Mouse (Mus musculus): ENCODE results near the gene Iqgap1. TPM values are rescaled to one million over a fixed set of nuclear protein-coding genes. Genes with fewer than 3 reads are reported as not detected.
A peak's percentile ranks its signal among the peaks of the same experiment; 100 is the strongest.

Gene Iqgap1
- total and polyA plus RNA-seq, 3 experiments = 20.6 to 87.9 (median 58.8) TPM

- peak; percentile 38; the same call in 1 of the 2 replicates for TF ChIP-seq TBP (IDR thresholded peaks at IDR 0.05; ENCODE audit: low read depth, low read length)
- TF ChIP-seq KAT2A (conservative IDR thresholded peaks at IDR 0.05; ENCODE audit: low read depth, low read length) = 0 out of 2 replicates have a peak, but pooled peaks have one; percentile 25
- no peak for TF ChIP-seq ZMIZ1 (IDR thresholded peaks at IDR 0.05; ENCODE audit: low read depth, low read length)
- peak in 1 of 2 experiments; percentile 57; a peak in 2 of 4 replicates for TF ChIP-seq POLR2A (IDR thresholded peaks at IDR 0.05; ENCODE audit: control insufficient read depth in 1 of 2, insufficient read depth in 1 of 2, low read depth in 1 of 2, low read length in 2 of 2, poor library complexity in 1 of 2)
- peak; percentile 33; the same call in 1 of the 2 replicates for TF ChIP-seq ELF1 (IDR thresholded peaks at IDR 0.05; ENCODE audit: low read depth, low read length)
- 0 out of 2 replicates have a peak, but pooled peaks have one; percentile 19 for TF ChIP-seq MAZ (IDR thresholded peaks at IDR 0.05; ENCODE audit: low read depth, low read length)
- no peak for TF ChIP-seq POLR2AphosphoS2 (IDR thresholded peaks at IDR 0.05; ENCODE audit: low read length)
- 0 out of 2 replicates have a peak, but pooled peaks have one; percentile 11 for TF ChIP-seq ETS1 (IDR thresholded peaks at IDR 0.05; ENCODE audit: low read depth, low read length)
- TF ChIP-seq MYC (IDR thresholded peaks at IDR 0.05; ENCODE audit: low read depth, low read length) = peak; percentile 33; the same call in 1 of the 2 replicates
- TF ChIP-seq HCFC1 (IDR thresholded peaks at IDR 0.05; ENCODE audit: low read depth, low read length) = peak; percentile 73
- TF ChIP-seq TCF12 (IDR thresholded peaks at IDR 0.05; ENCODE audit: low read depth, low read length) = 0 out of 2 replicates have a peak, but pooled peaks have one; percentile 12
- peak; percentile 31 for TF ChIP-seq NELFE (IDR thresholded peaks at IDR 0.05; ENCODE audit: low read depth, low read length)
- TF ChIP-seq ZKSCAN1 (IDR thresholded peaks at IDR 0.05; ENCODE audit: low read depth, low read length) = no peak
- no peak for TF ChIP-seq CHD2 (IDR thresholded peaks at IDR 0.05; ENCODE audit: low read length)
- TF ChIP-seq SIN3A (IDR thresholded peaks at IDR 0.05; ENCODE audit: low read length) = 0 out of 2 replicates have a peak, but pooled peaks have one; percentile 35
- TF ChIP-seq MYB (IDR thresholded peaks at IDR 0.05; ENCODE audit: low read depth, low read length) = no peak
- Histone ChIP-seq H3K27me3 (ENCODE audit: control insufficient read depth in 1 of 2, insufficient read depth in 2 of 2, low read length in 2 of 2) (no peaks in the 10 kb centered on the region), H3K36me3 (ENCODE audit: control insufficient read depth in 1 of 2, insufficient read depth in 2 of 2, low read length in 2 of 2) (peaks cover 0 to 5% of the 10 kb centered on the region in 2 experiments; a peak in 2 of 4 replicates), H3K4me3 (ENCODE audit: control insufficient read depth in 1 of 2, insufficient read depth in 1 of 2, low read depth in 2 of 2, low read length in 2 of 2) (peak overlapping the region; percentile 51 to 58), H3K27ac (ENCODE audit: control insufficient read depth, low read depth, low read length) (peak overlapping the region; percentile 24; the same call in 1 of the 2 replicates), H3K4me1 (ENCODE audit: control insufficient read depth in 1 of 2, insufficient read depth in 2 of 2, low read length in 2 of 2) (peaks cover 0 to 12% of the 10 kb centered on the region in 2 experiments; a peak in 3 of 4 replicates), H3K9ac (ENCODE audit: control insufficient read depth, low read depth, low read length, poor library complexity, severe bottlenecking) (peak overlapping the region; percentile 62), H3K79me2 (ENCODE audit: control insufficient read depth, insufficient read depth, low read length, poor library complexity) (no peaks in the 10 kb centered on the region), H3K9me3 (replicated peaks; ENCODE audit: insufficient read depth, low read length) (no peaks in the 10 kb centered on the region)
- peak; percentile 69 for DNase-seq (ENCODE audit: low read depth, low spot score)
These were observed 20.9 kb upstream of the Iqgap1 start for GRCm38 (mm10) chr7:80846709-80847108.

DNA sequence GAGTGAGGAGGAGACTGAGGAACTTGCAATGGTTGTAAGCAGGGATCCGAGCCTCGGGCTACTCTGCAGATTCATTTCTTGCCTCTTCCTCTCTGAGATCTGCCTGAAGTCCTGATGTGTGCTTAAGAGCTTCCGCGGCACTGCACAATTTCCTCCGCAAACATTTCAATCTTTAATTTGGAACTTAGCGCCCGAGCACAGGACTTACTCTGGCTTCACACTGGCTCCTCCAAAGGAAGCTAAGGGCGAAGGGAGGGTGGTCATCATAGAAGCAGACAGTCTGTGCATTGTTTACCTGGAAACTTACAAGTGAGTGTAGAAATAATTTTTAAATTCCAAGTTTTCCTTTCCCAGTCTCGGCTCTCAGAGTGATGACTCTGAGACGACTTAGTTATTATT lies 20.5 kb upstream of the Iqgap1 start:
- no peak for DNase-seq (ENCODE audit: low read depth, low spot score)
- no peak overlapping the region for H3K27ac ChIP-seq (ENCODE audit: control insufficient read depth, low read depth, low read length)
- H3K9ac ChIP-seq (ENCODE audit: control insufficient read depth, low read depth, low read length, poor library complexity, severe bottlenecking) = peak overlapping the region; percentile 62

More for the DNA sequence above, 20.5 kb upstream of the Iqgap1 start:
- Histone ChIP-seq H3K4me3 (ENCODE audit: control insufficient read depth in 1 of 2, insufficient read depth in 1 of 2, low read depth in 2 of 2, low read length in 2 of 2) (peak overlapping the region; percentile 51 to 58), H3K27me3 (ENCODE audit: control insufficient read depth in 1 of 2, insufficient read depth in 2 of 2, low read length in 2 of 2) (no peaks in the 10 kb centered on the region), H3K4me1 (ENCODE audit: control insufficient read depth in 1 of 2, insufficient read depth in 2 of 2, low read length in 2 of 2) (peaks cover 0 to 15% of the 10 kb centered on the region in 2 experiments; a peak in 3 of 4 replicates), H3K36me3 (ENCODE audit: control insufficient read depth in 1 of 2, insufficient read depth in 2 of 2, low read length in 2 of 2) (peaks cover 0 to 8% of the 10 kb centered on the region in 2 experiments; a peak in 2 of 4 replicates), H3K9me3 (replicated peaks; ENCODE audit: insufficient read depth, low read length) (no peaks in the 10 kb centered on the region), H3K79me2 (ENCODE audit: control insufficient read depth, insufficient read depth, low read length, poor library complexity) (no peaks in the 10 kb centered on the region)
- TF ChIP-seq GATA1 (IDR thresholded peaks at IDR 0.05; ENCODE audit: low read depth, low read length) (no peak), SMC3 (IDR thresholded peaks at IDR 0.05; ENCODE audit: low read depth, low read length) (no peak), BHLHE40 (IDR thresholded peaks at IDR 0.05; ENCODE audit: borderline replicate concordance, low read depth, low read length) (no peak), HCFC1 (IDR thresholded peaks at IDR 0.05; ENCODE audit: low read depth, low read length) (no peak), MAFK (IDR thresholded peaks at IDR 0.05; ENCODE audit: borderline replicate concordance, low read depth, low read length) (no peak), MYB (IDR thresholded peaks at IDR 0.05; ENCODE audit: low read depth, low read length) (no peak), ZC3H11A (IDR thresholded peaks at IDR 0.05; ENCODE audit: low read depth, low read length) (no peak), MYC (IDR thresholded peaks at IDR 0.05; ENCODE audit: low read depth, low read length) (no peak), TCF12 (IDR thresholded peaks at IDR 0.05; ENCODE audit: low read depth, low read length) (no peak), MEF2A (IDR thresholded peaks at IDR 0.05; ENCODE audit: extremely low read depth, insufficient replicate concordance, low read depth, low read length, poor library complexity, severe bottlenecking) (no peak), USF2 (IDR thresholded peaks at IDR 0.05; ENCODE audit: borderline replicate concordance in 1 of 2, insufficient read depth in 1 of 2, low read depth in 1 of 2, low read length in 2 of 2) (no peak), ELF1 (IDR thresholded peaks at IDR 0.05; ENCODE audit: low read depth, low read length) (no peak), ZMIZ1 (IDR thresholded peaks at IDR 0.05; ENCODE audit: low read depth, low read length) (no peak), USF1 (IDR thresholded peaks at IDR 0.05; ENCODE audit: low read depth, low read length) (no peak), ETS1 (IDR thresholded peaks at IDR 0.05; ENCODE audit: low read depth, low read length) (no peak), KAT2A (conservative IDR thresholded peaks at IDR 0.05; ENCODE audit: low read depth, low read length) (no peak), UBTF (IDR thresholded peaks at IDR 0.05; ENCODE audit: borderline replicate concordance, insufficient read depth, low read depth, low read length) (no peak), JUND (IDR thresholded peaks at IDR 0.05; ENCODE audit: low read depth, low read length) (no peak), RCOR1 (IDR thresholded peaks at IDR 0.05; ENCODE audit: low read depth, low read length) (no peak)

All from MEL (cell line).